Mouse (Mus musculus) bone marrow macrophage, adult 2 months (primary cell): ENCODE measurements at regions not wholly inside any gene's neighbourhood (a gene's known extent, or its start where the extent isn't known, plus 50 kb on each side); places are given as distances from the start of the nearest gene placed in this dataset.

Source experiments
- CTCF ChIP-seq: IDR thresholded peaks from 2 replicates; pipeline ENCODE4 v1.5.1; 2012; ENCODE audit warnings: low read depth, mild to moderate bottlenecking, low read length, moderate library complexity
- POLR2A ChIP-seq: IDR thresholded peaks from 2 replicates; pipeline ENCODE4 v1.6.1; 2012; ENCODE audit warnings: mild to moderate bottlenecking, low read depth, low read length, borderline replicate concordance

GRCm38 (mm10) chr15:50563611-50564010 lies 3321.1 kb upstream of the Gm7489 start:
- TF ChIP-seq POLR2A = no peak
- no peak for TF ChIP-seq CTCF
